Mouse (Mus musculus) gonadal fat pad, adult 2 months (tissue): Measurements from ENCODE around the gene Ctsll3. TPM values are rescaled to one million over a fixed set of nuclear protein-coding genes. Genes with fewer than 3 reads are reported as not detected.

Source experiments
- polyA plus RNA-seq: library from polyadenylated mRNA; depleted of rRNA; stranded (reverse); fragments of >200 nt; gene quantifications from 2 replicates; pipeline ENCODE4 v1.2.3, GENCODE M21; 2012; rRNA removed

Gene Ctsll3
- polyA plus RNA-seq, 1 experiment = not detected

Other genes starting within 250 kb of the Ctsll3 start
- 53.8 and 77.2 TPM in 2 replicates for gene Dapk1, start 200.9 kb downstream of the Ctsll3 start, polyA plus RNA-seq
- not detected in 2 replicates for gene BC051665, start 16.5 kb downstream of the Ctsll3 start, polyA plus RNA-seq
- gene 4930486L24Rik, start 61.6 kb upstream of the Ctsll3 start, polyA plus RNA-seq = 0.27 and 0.59 TPM in 2 replicates
- gene Gm49392, start 94.0 kb upstream of the Ctsll3 start, polyA plus RNA-seq = 0.20 and 0.23 TPM in 2 replicates
- 2.3 and 2.5 TPM in 2 replicates for gene Ctla2b, start 94.6 kb upstream of the Ctsll3 start, polyA plus RNA-seq
- gene Tpbpb, start 102.0 kb upstream of the Ctsll3 start, polyA plus RNA-seq = not detected in 2 replicates
- not detected in 2 replicates for gene Gm49393, start 132.7 kb upstream of the Ctsll3 start, polyA plus RNA-seq
- gene Gm49391, start 133.7 kb upstream of the Ctsll3 start, polyA plus RNA-seq = 2.0 and 2.4 TPM in 2 replicates
- 12.2 and 18.5 TPM in 2 replicates for gene Ctla2a, start 133.8 kb upstream of the Ctsll3 start, polyA plus RNA-seq
- gene Tpbpa, start 139.1 kb upstream of the Ctsll3 start, polyA plus RNA-seq = not detected in 2 replicates
- gene Ctsj, start 203.1 kb upstream of the Ctsll3 start, polyA plus RNA-seq = not detected in 2 replicates
- not detected in 2 replicates for gene Ctsq, start 237.8 kb upstream of the Ctsll3 start, polyA plus RNA-seq